Mouse (Mus musculus) CH12.LX (cell line): ENCODE measurements around the gene Gm10912.

Source experiments
- CHD1 ChIP-seq: IDR thresholded peaks from 2 replicates; pipeline ENCODE4 v1.6.1; 2012; ENCODE audit warnings: low read depth, low read length, improper control_type of control experiment, inconsistent platforms
- CHD2 ChIP-seq: IDR thresholded peaks from 2 replicates; pipeline ENCODE4 v1.6.1; 2011; ENCODE audit warnings: low read length, improper control_type of control experiment
- CTCF ChIP-seq, 2 experiments: IDR thresholded peaks in 1 of 2; conservative IDR thresholded peaks in 1 of 2; 2 replicates each; pipeline ENCODE4 v1.5.1; 2011 to 2012; ENCODE audit warnings: low read depth in 2 of 2, low read length in 2 of 2, improper control_type of control experiment in 1 of 2, inconsistent platforms in 1 of 2, mild to moderate bottlenecking in 1 of 2, moderate library complexity in 1 of 2
- EP300 ChIP-seq: IDR thresholded peaks from 2 replicates; pipeline ENCODE4 v1.6.1; 2011; ENCODE audit warnings: low read length, improper control_type of control experiment
- GABPA ChIP-seq: IDR thresholded peaks from 2 replicates; pipeline ENCODE4 v1.6.1; 2012; ENCODE audit warnings: low read depth, low read length, improper control_type of control experiment, inconsistent platforms; ENCODE audit not compliant: insufficient replicate concordance
- MAFK ChIP-seq: IDR thresholded peaks from 2 replicates; pipeline ENCODE4 v1.6.1; 2011; ENCODE audit warnings: low read length, improper control_type of control experiment; ENCODE audit not compliant: insufficient replicate concordance
- MAX ChIP-seq: IDR thresholded peaks from 2 replicates; pipeline ENCODE4 v1.6.1; 2011; ENCODE audit warnings: low read length, improper control_type of control experiment
- NRF1 ChIP-seq: IDR thresholded peaks from 2 replicates; pipeline ENCODE4 v1.6.1; 2014; ENCODE audit warnings: low read depth, mild to moderate bottlenecking, inconsistent platforms, low read length, improper control_type of control experiment, moderate library complexity
- POLR2A ChIP-seq: IDR thresholded peaks from 2 replicates; pipeline ENCODE4 v1.6.1; 2011; ENCODE audit warnings: low read depth, mild to moderate bottlenecking, improper control_type of control experiment, low read length
- SIN3A ChIP-seq: IDR thresholded peaks from 2 replicates; pipeline ENCODE4 v1.6.1; 2012; ENCODE audit warnings: low read length, improper control_type of control experiment, inconsistent platforms
- UBTF ChIP-seq: IDR thresholded peaks from 2 replicates; pipeline ENCODE4 v1.6.1; 2012; ENCODE audit warnings: low read depth, mild to moderate bottlenecking, inconsistent platforms, low read length, improper control_type of control experiment, moderate library complexity
- ZC3H11A ChIP-seq: IDR thresholded peaks from 2 replicates; pipeline ENCODE4 v1.6.1; 2012; ENCODE audit warnings: low read depth, mild to moderate bottlenecking, inconsistent platforms, low read length, improper control_type of control experiment

DNA sequence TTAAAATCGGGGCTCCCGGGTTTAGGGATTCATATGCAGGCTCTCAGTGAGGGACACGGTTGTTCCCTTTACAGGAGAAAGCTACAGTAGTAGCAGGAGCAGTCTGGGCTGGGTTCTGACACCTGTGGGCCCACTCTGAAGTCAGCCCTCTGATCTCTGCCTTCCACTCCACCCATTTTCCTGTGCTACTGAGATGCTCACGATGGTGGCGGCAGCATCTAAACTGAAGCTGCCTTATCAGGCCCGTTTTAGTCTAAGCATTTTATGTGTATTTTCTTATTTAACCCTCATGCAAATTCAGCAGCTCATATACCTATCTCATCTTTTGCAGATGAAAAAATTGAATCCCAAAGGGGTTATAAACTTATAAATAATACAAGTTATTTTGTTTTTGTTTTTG lies 39.2 kb downstream of the Gm10912 start:
- TF ChIP-seq CTCF (conservative IDR thresholded peaks at IDR 0.05 in 1 of 2, IDR thresholded peaks at IDR 0.05 in 1 of 2; ENCODE audit: low read depth in 2 of 2, low read length in 2 of 2), result no peak
- no peak for TF ChIP-seq EP300
- no peak for TF ChIP-seq POLR2A
- TF ChIP-seq ZC3H11A, result no peak
- TF ChIP-seq CHD1, result no peak
- no peak for TF ChIP-seq UBTF
- TF ChIP-seq GABPA, result no peak
- TF ChIP-seq SIN3A, result no peak
- TF ChIP-seq MAX, result no peak
- no peak for TF ChIP-seq CHD2
- TF ChIP-seq MAFK, result no peak
- TF ChIP-seq NRF1, result no peak
